Mouse (Mus musculus) left cerebral cortex, postnatal 25 days (tissue): ENCODE data around the gene 4930524B15Rik. TPM values are rescaled to one million over a fixed set of nuclear protein-coding genes. Genes with fewer than 3 reads are reported as not detected.
A peak's percentile ranks its signal among the peaks of the same experiment; 100 is the strongest.
"Not testable (repeated sequence)": the region's sequence is repeated elsewhere in the genome, so short reads cannot be mapped to it uniquely, and the experiment has no call there.

Source experiments
- DNase-seq, 2 experiments: peaks; one replicate each; pipeline ENCODE4 v3.0.0; 2022; ENCODE audit warnings: low spot score in 2 of 2, mixed read lengths in 1 of 2
- intact Hi-C: fragments of 180-260 bp; cut with DNase I; formaldehyde crosslinking; loops from one replicate; pipeline ENCODE4 v1.15.1; 2025
- total RNA-seq, 2 experiments: library from RNA; stranded (reverse); gene quantifications; 2 replicates each; pipeline ENCODE4 v1.2.3; 2021

Gene 4930524B15Rik
- total RNA-seq, 2 experiments from 2014 or later, result not detected

DNA sequence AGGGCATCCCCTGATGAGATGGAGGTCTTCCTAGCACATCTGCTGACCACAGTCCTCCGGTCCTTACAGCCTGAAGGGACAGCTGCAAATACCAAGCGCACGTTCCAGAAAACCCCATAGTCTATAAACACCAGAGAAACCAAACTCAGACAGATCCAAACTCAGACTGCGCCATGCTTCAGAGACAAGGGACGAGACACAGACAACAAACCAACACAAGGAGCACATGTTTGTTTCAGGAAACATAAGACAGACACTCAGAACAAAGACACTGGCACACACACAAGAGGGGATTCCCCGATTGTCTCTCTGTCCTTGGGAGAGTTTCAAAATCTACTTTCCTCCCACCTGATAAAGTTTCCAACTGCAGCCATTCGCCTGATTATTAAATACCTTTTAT is 16.4 kb downstream of the 4930524B15Rik start:
- intact Hi-C loops, result no loop called here
- no peak for DNase-seq

DNA sequence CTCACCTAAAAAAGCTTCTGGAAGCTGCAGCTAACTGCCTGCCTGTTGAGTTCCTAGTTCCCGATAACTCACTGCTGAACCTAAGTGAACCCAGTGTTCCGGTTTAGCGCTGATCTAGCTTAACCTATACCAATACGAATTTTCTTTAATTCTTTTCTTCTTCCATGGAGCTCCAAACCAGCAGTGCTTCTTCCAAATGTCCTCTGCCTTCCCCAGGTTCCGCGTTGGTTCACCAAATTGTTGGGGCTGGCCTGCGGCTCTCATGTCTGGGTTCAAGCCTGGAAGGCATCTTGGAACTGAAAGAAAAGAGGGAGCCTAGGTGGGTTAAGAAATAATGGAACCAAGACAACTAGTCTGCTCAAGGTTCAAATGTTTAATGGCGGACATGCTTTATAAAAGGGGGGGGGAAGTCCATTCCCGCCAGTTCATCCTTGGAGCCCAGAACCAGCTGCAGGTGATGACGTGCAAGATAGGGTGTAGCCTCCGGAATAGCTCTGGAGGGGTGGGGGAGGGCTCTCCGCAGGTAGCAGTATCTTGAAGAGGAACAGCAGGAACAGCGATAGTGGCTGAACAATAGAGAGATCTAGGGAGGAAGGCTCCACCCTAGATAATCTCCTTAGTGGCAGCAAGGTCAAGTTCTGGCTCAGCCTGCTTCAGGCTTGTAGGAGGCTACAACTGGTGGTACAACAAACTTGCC is 17.0 kb downstream of the 4930524B15Rik start:
- DNase-seq, result not testable (repeated sequence)

GRCm38 (mm10) chr11:31983249-31983648 is 17.9 kb downstream of the 4930524B15Rik start:
- intact Hi-C loops, result no loop called here
- DNase-seq, result no peak

More for the DNA sequence above, 17.0 kb downstream of the 4930524B15Rik start:
- intact Hi-C loops, result not testable (repeated sequence)

- no peak for DNase-seq
- intact Hi-C loops, result no loop called here
Measured at GRCm38 (mm10) chr11:31984786-31985185, 19.4 kb downstream of the 4930524B15Rik start.

GRCm38 (mm10) chr11:31992535-31992934 is 27.1 kb downstream of the 4930524B15Rik start:
- intact Hi-C loops, result loop anchor here (10.0 kb wide), 1 partner anchor 332 kb away; no protein-coding TSS in a partner anchor
- DNase-seq, result no peak

- DNase-seq, result no peak
- intact Hi-C loops, result loop anchor here (1.0 to 10.0 kb wide), 4 partner anchors 61 to 325 kb away; no protein-coding TSS in a partner anchor
Measured at GRCm38 (mm10) chr11:31999716-32000115, 34.3 kb downstream of the 4930524B15Rik start.

GRCm38 (mm10) chr11:32000281-32000680 is 34.9 kb downstream of the 4930524B15Rik start, which contains the start of gene Nsg2:
Gene Nsg2, plus strand, starts transcription at chr11:32000463.
- intact Hi-C loops, result loop anchor here (1.0 to 2.0 kb wide), 3 partner anchors 61 to 162 kb away; no protein-coding TSS in a partner anchor
- DNase-seq, result peak; percentile 91 to 97

DNA sequence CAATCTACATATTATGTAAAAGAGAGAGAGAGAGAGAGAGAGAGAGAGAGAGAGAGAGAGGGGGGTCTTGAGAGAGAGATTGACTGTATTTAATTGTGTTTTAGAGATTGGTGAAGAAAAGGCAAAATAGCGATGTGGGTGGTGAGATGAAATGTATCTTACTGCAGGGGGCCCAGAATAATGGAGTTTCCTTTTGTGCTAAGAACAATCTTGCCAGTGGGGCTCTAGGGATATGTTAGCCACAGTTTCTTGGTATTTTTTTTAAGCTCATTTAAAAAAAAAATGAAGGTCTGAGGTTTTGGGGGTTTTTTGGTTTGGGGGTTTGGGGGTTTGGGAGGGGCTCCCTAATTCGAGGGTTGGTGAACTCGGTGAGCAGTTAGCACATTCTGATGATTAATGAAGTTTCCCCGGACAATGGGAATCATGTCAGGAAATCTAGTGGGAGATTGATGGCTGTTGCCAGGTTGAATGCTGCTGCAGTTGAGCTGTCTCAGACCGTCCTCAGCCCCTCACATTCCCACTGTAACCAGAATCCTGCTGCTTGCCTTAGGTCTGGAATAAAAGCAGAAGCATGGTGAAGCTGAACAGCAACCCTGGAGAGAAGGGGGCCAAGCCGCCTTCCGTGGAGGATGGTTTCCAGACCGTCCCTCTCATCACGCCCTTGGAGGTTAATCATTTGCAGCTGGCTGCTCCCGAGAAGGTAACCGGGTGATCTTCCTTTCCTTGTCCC is 36.0 kb downstream of the 4930524B15Rik start:
- DNase-seq, result peak in 1 of 2 experiments; percentile 37
- intact Hi-C loops, result loop anchor here (2.0 kb wide), 2 partner anchors 59 to 127 kb away; no protein-coding TSS in a partner anchor

GRCm38 (mm10) chr11:32002670-32003072 is 37.3 kb downstream of the 4930524B15Rik start:
- peak in 1 of 2 experiments; percentile 79 for DNase-seq
- intact Hi-C loops, result loop anchor here (2.0 kb wide), 1 partner anchor 18 kb away; no protein-coding TSS in a partner anchor

DNA sequence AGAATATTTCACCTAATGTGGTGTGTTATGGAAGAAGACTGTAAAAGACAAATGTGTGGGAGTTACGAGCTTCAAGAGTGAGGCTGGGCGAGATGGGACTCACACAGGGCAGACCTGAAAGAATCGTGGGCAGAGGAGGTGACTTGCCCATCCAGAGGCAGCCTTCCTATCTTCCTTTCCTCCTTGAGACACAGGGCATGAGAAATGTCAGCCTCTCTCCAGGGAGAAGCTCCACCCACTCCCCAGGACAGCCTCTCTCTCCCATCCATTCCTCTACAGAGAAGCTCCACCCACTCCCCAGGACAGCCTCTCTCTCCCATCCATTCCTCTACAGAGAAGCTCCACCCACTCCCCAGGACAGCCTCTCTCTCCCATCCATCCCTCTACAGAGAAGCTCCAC is 42.7 kb downstream of the 4930524B15Rik start:
- DNase-seq, intact Hi-C loops: not testable (repeated sequence)

- peak in 1 of 2 experiments; percentile 65 for DNase-seq
- intact Hi-C loops, result no loop called here
Measured at GRCm38 (mm10) chr11:32008852-32009251, 43.5 kb downstream of the 4930524B15Rik start.

DNA sequence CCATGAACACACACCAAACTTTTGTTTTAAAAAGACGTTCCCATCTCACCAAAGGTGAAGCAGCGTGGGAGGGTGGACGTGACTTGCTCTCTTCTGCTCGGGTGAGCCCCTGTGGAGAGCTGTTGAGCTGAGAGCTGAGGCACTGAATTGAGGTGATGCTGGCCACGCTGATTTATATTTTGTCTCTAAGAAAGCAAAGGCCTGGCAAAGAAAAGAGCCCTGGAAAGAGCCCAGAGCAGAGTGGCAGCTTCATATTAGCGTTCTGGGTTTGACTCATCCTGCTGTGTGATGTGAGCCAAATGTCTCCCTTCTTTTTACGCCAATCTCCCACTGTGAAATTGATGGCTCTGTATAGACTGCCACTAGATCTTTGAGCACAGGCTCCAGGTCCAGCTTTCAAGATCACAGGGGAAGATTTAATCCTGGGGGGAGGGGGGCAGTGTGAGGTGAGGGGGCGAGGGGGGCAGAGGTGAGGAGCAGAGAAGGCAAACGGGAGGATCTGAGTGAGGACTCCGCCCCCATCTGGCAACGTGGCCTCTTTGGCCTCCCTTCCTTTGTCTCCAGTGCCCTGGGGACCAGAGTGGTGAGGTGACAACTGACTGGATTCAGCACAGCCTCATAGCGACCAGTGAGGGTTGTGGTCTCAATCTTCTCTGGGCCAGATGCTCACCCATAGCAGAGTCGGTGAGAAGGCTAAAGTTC is 44.7 kb downstream of the 4930524B15Rik start:
- peak in 1 of 2 experiments; percentile 74 for DNase-seq
- intact Hi-C loops, result no loop called here

- intact Hi-C loops, result no loop called here
- DNase-seq, result no peak
Measured at GRCm38 (mm10) chr11:32010663-32010970, 45.2 kb downstream of the 4930524B15Rik start.

- DNase-seq, result peak; percentile 54 to 86
Measured at GRCm38 (mm10) chr11:32011867-32012603, 46.6 kb downstream of the 4930524B15Rik start.

DNA sequence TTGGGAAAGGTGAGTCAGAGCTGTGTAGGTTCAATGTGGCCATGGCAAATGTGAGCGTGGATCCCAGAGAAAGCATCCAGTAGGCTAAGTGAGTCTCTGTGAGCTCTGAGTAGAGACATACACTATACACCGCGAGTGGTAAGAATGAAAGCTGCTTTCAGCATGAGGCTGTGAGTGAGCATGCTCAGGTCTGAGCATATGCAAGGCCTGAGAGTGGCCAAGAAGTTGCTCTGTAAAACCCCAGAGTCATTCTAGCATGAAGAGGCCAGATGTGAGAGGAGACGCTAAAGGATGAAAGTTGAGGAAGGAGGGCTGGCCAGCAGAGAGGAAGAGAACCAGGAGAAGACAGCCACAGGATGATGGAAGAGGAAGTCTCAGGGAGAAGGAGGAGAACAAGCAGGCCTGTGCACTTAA is 47.6 kb downstream of the 4930524B15Rik start:
- no peak for DNase-seq
- intact Hi-C loops, result no loop called here

More at GRCm38 (mm10) chr11:32011867-32012603, 46.6 kb downstream of the 4930524B15Rik start:
- intact Hi-C loops, result no loop called here

DNA sequence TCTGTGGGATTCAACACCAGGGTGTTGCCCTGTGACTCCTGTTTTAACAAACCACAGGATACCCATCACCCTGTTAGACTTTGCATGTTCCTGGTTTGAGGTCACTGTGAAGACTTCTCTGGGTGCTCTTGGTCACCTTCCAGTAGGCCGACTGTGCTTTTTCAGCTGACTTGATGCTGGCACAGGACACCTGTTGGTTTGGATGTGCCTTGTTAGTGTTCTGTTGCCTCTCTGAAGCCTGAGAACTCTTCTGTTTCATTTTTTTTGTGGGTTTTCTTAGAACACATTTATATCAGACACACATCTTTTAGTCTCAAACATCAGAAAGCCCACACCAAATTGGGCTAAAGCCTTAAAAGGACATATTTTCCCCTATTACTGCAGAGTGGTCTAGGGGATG is 48.2 kb downstream of the 4930524B15Rik start:
- intact Hi-C loops, result no loop called here

GRCm38 (mm10) chr11:32018201-32018600 is 52.8 kb downstream of the 4930524B15Rik start:
- peak in 1 of 2 experiments; percentile 60 for DNase-seq

More for the DNA sequence above, 48.2 kb downstream of the 4930524B15Rik start:
- no peak for DNase-seq

DNA sequence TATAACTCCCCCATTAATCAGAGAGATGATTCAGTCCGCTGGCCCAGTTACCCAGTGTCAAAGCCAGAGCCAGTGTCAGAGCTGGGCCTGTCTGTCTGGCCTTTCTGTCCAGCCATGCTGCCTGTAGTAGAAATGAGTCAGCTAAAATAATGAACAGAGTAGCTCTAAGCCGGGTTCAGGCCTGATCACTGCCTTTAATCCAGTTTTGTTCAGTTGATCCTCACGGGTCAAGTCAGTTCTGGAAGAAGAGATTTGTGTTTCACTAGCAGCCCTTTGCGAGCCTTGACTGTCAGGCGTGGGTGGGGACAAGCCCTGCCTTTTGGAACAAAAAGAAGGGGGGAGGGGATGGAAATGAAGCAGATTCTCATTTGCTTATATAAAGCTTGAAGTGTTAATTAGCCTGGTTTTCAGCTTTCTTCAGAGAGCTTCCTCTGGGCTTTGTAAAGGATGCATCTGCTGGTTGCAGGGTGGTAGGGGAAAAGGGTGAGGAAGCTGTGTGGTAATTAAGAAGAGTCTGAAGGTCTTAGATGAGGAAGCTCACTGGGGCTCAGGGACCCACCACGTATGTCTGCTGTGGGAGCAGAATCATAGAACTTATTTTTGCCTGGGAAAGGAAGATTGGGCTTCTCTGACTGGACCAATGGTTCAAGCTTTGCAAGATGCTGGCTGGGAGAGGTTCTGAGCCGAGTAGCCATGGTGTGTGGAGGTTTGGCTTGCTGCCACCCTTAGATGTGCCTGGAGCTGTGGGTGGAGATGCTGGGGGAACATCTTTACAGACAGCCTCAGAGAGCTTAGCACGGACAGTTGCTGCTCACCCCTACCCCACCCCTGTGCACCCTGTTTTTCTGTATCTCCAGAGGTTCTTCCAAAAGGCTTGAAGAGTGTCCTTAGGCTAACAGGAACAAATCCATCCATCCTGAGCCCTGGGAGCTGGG is 54.9 kb downstream of the 4930524B15Rik start:
- peak; percentile 62 to 82 for DNase-seq

More at GRCm38 (mm10) chr11:32018201-32018600, 52.8 kb downstream of the 4930524B15Rik start:
- intact Hi-C loops, result no loop called here

More for the DNA sequence above, 54.9 kb downstream of the 4930524B15Rik start:
- intact Hi-C loops, result loop anchor here (2.0 kb wide), 1 partner anchor 17 kb away; no protein-coding TSS in a partner anchor
